Mouse (Mus musculus) embryonic facial prominence, embryonic 14.5 days (tissue): Measurements from ENCODE around the gene Abcc4. TPM values are rescaled to one million over a fixed set of nuclear protein-coding genes. Genes with fewer than 3 reads are reported as not detected.

Experiments
- ATAC-seq: fragments of 200-750 bp; cut with Nextera tagmentation; 2 replicates; pipeline ENCODE4 v1.8.0; 2017; ENCODE audit warnings: low read depth, moderate number of reproducible peaks, moderate TSS enrichment
- DNase-seq: peaks from one replicate; pipeline ENCODE4 v3.0.0-alpha.2; 2015; ENCODE audit warnings: low spot score
- H3K27ac ChIP-seq: fragments of 300-500 bp; sonication (generic); replicated peaks from 2 replicates; pipeline ENCODE4 v1.5.1; 2014; ENCODE audit warnings: low read depth, mild to moderate bottlenecking, low read length, moderate library complexity
- H3K27me3 ChIP-seq: fragments of 300-500 bp; sonication (generic); replicated peaks from 2 replicates; pipeline ENCODE4 v1.6.1; 2014; ENCODE audit warnings: low read length; ENCODE audit not compliant: control insufficient read depth, insufficient read depth
- H3K36me3 ChIP-seq: fragments of 300-500 bp; sonication (generic); 2 replicates; pipeline ENCODE4 v1.6.1; 2014; ENCODE audit warnings: low read length, mixed read lengths; ENCODE audit not compliant: control insufficient read depth, insufficient read depth
- H3K4me1 ChIP-seq: fragments of 300-500 bp; sonication (generic); 2 replicates; pipeline ENCODE4 v1.6.1; 2014; ENCODE audit warnings: antibody characterized with exemption, low read length; ENCODE audit not compliant: control insufficient read depth, insufficient read depth
- H3K4me2 ChIP-seq: fragments of 300-500 bp; sonication (generic); 2 replicates; pipeline ENCODE4 v1.6.1; 2014; ENCODE audit warnings: low read depth, mild to moderate bottlenecking, low read length, moderate library complexity, mixed read lengths
- H3K4me3 ChIP-seq: fragments of 300-500 bp; sonication (generic); 2 replicates; pipeline ENCODE4 v1.5.1; 2014; ENCODE audit warnings: low read depth, mild to moderate bottlenecking, low read length
- H3K9ac ChIP-seq: fragments of 300-500 bp; sonication (generic); 2 replicates; pipeline ENCODE4 v1.6.1; 2014; ENCODE audit warnings: low read depth, mild to moderate bottlenecking, low read length, moderate library complexity, mixed read lengths
- H3K9me3 ChIP-seq: fragments of 300-500 bp; sonication (generic); 2 replicates; pipeline ENCODE4 v1.6.1; 2016; ENCODE audit warnings: low read length; ENCODE audit not compliant: control insufficient read depth
- WGBS: fragments of 180-500 bp; shearing (Covaris S2); extraction: QIAGEN DNeasy Blood & Tissue Kit; methylation state at CpG from one replicate; pipeline ENCODE4 v1.1.7; 2014; 5-methylcytosine and 5-hydroxymethylcytosine counted together
- polyA plus RNA-seq: library from polyadenylated mRNA; unstranded; fragments of >200 nt; fragmentation: Nextera tagmentation; extraction: Ambion mirVana; gene quantifications from 2 replicates; pipeline ENCODE4 v1.2.1, GENCODE M21; 2014

Gene Abcc4
- polyA plus RNA-seq, 1 experiment from 2014 or later = 3.4 TPM

DNA sequence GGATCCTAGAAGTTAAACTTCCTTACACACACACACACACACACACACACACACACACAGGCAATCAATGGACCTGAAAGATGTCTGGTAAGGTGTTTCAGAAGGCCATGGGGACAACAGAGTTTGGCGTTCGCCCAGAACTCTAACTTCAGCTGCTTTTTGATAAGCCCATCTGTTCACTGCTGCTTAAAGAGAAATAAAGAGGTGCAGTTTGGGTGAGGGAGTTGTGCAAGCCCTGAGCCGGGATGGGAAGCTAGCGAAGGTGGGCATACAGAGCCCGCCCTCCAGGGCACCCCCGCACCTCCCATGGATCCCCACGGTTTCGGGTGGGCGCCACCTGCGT, 583 bp downstream of the Abcc4 start:
- Histone ChIP-seq H3K36me3 (no peaks in the 10 kb centered on the region), H3K4me3 (peak overlapping the region; percentile 66), H3K4me1 (peaks cover 7% of the 10 kb centered on the region), H3K9ac (peak overlapping the region; percentile 60), H3K9me3 (no peaks in the 10 kb centered on the region), H3K4me2 (peak overlapping the region; percentile 98), H3K27me3 (peaks cover 40% of the 10 kb centered on the region), H3K27ac (no peak overlapping the region)
- WGBS = under 1% methylated on average over 9 of the region's 10 CpGs
- no peak for ATAC-seq
- no peak for DNase-seq

DNA sequence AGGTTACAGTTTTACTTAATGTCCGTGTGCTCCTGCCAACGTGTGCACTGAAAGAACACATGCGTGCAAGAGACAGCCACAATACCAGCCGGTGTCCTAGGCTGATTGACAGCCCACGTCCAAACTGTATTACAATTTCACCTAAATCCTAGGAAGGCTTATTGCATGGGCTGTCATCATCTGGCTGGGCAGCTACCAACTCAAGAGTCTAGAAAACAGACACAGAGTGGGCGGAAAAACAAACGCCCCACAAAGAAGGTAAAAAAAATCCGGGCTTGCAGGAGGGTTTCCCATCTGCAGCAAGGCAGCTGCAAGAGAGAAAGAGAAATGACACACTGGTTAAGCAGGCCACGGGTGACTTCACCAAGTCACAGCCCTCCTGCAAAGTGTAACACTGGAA, 2.7 kb downstream of the Abcc4 start:
- Histone ChIP-seq H3K36me3 (no peaks in the 10 kb centered on the region), H3K4me3 (no peak overlapping the region), H3K27ac (no peak overlapping the region), H3K27me3 (peaks cover 37% of the 10 kb centered on the region), H3K9ac (no peak overlapping the region), H3K4me2 (no peak overlapping the region), H3K9me3 (no peaks in the 10 kb centered on the region), H3K4me1 (0 out of 2 replicates have a peak, but pooled peaks cover 3% of the 10 kb centered on the region)
- no peak for ATAC-seq
- 78% methylated on average over 9 of the region's 9 CpGs for WGBS
- no peak for DNase-seq

DNA sequence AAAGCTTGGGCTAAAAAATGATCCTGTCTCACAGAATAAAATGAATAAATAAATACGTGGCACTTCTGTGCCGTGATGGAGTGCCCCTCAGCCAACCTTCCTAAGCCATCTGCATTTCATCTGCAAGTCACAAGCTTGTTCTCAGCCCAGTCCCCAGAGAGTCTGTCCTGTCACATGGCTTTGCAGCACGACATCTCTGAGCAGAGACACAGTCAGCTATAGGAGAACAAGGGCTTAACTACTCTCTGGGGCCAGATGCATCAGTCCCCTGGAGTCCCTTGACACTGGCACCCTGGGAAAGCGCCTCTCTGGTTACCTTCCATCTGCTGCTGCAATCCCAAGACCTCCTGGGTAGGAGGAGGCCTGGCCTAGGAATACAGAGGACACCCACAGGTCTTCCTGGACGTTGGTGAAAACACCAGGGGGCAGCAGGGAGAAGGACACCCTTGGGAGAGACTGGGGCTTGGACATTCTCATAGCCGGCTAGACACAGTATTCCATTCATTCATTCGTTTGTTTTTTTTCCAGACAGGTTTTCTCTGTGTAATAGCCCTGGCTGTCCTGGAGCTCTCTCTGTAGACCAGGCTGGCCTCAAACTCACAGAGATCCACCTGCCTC, 3.9 kb downstream of the Abcc4 start:
- H3K4me2 ChIP-seq = no peak overlapping the region
- no peak overlapping the region for H3K4me3 ChIP-seq
- peaks cover 30% of the 10 kb centered on the region for H3K27me3 ChIP-seq
- no peak overlapping the region for H3K9ac ChIP-seq
- H3K36me3 ChIP-seq = no peaks in the 10 kb centered on the region
- peak; percentile 34 for DNase-seq
- ATAC-seq = peak; percentile 28; the same call in 1 of the 2 replicates
- WGBS = 47% methylated on average over 7 of the region's 7 CpGs
- H3K27ac ChIP-seq = no peak overlapping the region
- H3K4me1 ChIP-seq = 0 out of 2 replicates have a peak, but pooled peaks cover 3% of the 10 kb centered on the region
- H3K9me3 ChIP-seq = no peaks in the 10 kb centered on the region

DNA sequence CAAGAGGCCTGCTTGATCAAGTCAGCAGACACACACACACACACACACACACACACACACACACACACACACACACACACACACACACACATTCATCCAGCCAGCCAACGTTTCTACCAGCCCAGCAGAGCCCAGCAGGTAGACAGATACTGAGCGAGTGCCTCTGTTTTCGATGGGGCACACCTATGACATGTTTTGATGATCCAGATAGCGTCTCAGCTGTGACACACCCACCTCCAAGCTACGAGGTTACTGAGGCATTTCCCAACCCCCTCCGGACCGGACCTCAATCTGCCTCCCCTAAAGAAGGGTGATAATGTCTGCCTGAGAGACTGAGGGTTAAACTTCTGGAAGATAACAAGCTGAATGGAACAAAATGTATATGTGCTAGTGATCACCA, 5.4 kb downstream of the Abcc4 start:
- H3K4me1 ChIP-seq = 0 out of 2 replicates have a peak, but pooled peaks cover 3% of the 10 kb centered on the region
- H3K4me3 ChIP-seq = no peak overlapping the region
- DNase-seq (no peak), ATAC-seq (no peak)
- no peak overlapping the region for H3K4me2 ChIP-seq
- no peaks in the 10 kb centered on the region for H3K36me3 ChIP-seq
- no peaks in the 10 kb centered on the region for H3K9me3 ChIP-seq
- H3K27me3 ChIP-seq = peaks cover 14% of the 10 kb centered on the region
- no peak overlapping the region for H3K9ac ChIP-seq
- WGBS = 69% methylated on average over 7 of the region's 7 CpGs
- no peak overlapping the region for H3K27ac ChIP-seq

DNA sequence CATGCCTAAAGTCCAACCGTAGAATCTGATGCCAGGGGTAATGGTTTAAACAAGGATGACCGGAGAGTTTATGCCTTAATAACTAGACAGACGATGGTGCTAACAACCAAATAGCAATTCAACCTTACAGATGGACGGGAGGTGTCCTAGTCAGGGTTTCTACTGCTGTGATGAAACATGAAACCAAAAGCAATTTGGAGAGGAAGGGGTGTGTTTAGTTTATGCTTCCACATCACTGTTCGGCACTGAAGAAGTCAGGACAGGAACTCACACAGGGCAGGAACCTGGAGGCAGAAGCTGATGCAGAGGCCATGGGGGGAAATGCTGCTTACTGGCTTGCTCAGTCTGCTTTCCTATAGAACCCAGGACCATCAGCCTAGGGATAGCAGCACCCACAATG, 6.1 kb downstream of the Abcc4 start:
- DNase-seq = no peak
- Histone ChIP-seq H3K4me1 (no peaks in the 10 kb centered on the region), H3K9ac (no peak overlapping the region), H3K36me3 (no peaks in the 10 kb centered on the region), H3K9me3 (no peaks in the 10 kb centered on the region), H3K4me3 (no peak overlapping the region), H3K27me3 (peaks cover 9% of the 10 kb centered on the region), H3K27ac (no peak overlapping the region), H3K4me2 (no peak overlapping the region)
- WGBS = 38% methylated on average over 5 of the region's 5 CpGs
- no peak for ATAC-seq

DNA sequence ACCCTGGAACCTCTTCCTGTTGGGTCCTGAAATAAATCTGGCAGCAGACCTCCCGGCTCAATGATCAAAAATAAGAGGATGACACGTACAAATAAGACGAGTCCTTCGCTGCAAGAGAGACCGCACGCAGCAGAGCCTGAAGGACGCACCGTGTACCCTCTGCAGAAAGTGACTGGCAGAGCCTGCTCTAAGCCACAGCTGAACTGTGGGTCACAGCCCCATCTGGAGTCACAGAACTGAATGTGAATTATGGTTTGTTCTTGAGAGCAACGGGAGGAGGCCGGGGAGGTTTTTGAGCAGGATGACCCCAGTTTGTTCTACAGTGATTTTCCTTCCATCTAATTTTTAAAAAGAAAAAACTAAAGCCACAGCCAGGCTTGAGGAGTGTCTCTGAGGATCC, 6.5 kb downstream of the Abcc4 start:
- no peak overlapping the region for H3K4me3 ChIP-seq
- no peaks in the 10 kb centered on the region for H3K4me1 ChIP-seq
- DNase-seq (no peak), ATAC-seq (no peak)
- no peak overlapping the region for H3K4me2 ChIP-seq
- WGBS = 74% methylated on average over 10 of the region's 10 CpGs
- H3K27ac ChIP-seq = no peak overlapping the region
- peaks cover 4% of the 10 kb centered on the region; the same call in 1 of the 2 replicates for H3K27me3 ChIP-seq
- no peaks in the 10 kb centered on the region for H3K36me3 ChIP-seq
- no peaks in the 10 kb centered on the region for H3K9me3 ChIP-seq
- no peak overlapping the region for H3K9ac ChIP-seq

DNA sequence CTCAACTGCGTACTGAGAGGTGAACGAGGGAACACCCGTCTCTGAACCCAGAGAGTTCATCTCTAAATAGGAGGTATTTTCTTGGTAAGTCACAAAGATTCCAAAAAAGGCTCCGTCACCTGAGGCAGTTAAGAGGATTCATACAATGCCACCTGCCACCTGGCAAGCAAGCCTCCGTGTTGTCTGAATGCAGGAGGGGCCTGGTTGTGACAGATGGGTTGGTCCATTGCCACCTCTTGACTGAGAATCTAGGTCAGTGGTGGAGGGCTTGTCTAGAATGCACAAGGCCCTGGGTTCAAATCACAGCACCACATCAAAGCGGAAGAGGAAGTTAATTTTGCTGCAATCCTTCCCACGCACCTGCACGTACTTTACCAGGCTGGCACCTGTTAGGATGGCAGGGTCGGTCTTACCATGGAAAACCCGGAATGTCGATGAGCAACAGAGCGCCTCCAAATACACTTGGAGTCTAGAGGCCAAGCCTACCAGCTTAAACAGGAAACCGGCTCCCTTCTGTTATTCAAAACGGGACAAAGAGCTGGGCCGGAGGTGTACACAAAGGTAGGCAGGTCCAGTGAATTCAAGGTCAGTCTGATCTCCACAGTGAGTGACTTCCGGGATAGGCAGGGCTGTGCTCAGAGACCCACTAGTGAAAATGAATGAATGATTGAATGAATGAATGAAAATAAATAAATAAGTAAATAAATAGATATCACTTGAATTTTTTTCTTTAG, 9.3 kb downstream of the Abcc4 start:
- Histone ChIP-seq H3K27ac (no peak overlapping the region), H3K9ac (no peak overlapping the region), H3K9me3 (no peaks in the 10 kb centered on the region), H3K4me1 (0 out of 2 replicates have a peak, but pooled peaks cover 4% of the 10 kb centered on the region), H3K36me3 (no peaks in the 10 kb centered on the region), H3K27me3 (no peaks in the 10 kb centered on the region; the same call in 1 of the 2 replicates), H3K4me3 (no peak overlapping the region), H3K4me2 (no peak overlapping the region)
- no peak for ATAC-seq
- no peak for DNase-seq
- 93% methylated on average over 16 of the region's 16 CpGs for WGBS

DNA sequence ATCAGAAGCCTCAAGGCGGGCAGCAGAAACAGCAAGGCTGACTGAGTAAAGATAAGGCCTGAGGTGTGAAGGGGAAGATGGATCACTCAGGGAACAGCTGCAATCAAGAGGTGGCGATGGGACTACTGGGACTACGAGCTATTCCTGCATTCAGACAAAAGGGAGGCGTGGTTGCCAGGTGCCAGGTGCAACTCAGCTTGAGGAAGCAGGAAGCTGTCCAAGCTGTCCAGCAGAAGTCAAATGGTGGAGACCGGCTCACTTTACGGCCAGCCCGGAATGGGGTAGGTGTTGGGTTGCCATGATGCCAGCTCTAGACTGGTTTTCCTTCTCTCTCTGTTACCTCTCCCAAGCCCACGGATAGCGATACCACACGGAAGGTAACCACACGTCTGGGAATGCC, 10.2 kb downstream of the Abcc4 start:
- no peak overlapping the region for H3K4me2 ChIP-seq
- H3K27me3 ChIP-seq = no peaks in the 10 kb centered on the region; the same call in 1 of the 2 replicates
- 84% methylated on average over 11 of the region's 11 CpGs for WGBS
- H3K36me3 ChIP-seq = no peaks in the 10 kb centered on the region
- no peak overlapping the region for H3K9ac ChIP-seq
- no peak overlapping the region for H3K4me3 ChIP-seq
- ATAC-seq = no peak
- no peak overlapping the region for H3K27ac ChIP-seq
- 0 out of 2 replicates have a peak, but pooled peaks cover 9% of the 10 kb centered on the region for H3K4me1 ChIP-seq
- DNase-seq = no peak
- H3K9me3 ChIP-seq = no peaks in the 10 kb centered on the region
